Mouse (Mus musculus): ENCODE measurements around the gene Sh3d19.

DNA sequence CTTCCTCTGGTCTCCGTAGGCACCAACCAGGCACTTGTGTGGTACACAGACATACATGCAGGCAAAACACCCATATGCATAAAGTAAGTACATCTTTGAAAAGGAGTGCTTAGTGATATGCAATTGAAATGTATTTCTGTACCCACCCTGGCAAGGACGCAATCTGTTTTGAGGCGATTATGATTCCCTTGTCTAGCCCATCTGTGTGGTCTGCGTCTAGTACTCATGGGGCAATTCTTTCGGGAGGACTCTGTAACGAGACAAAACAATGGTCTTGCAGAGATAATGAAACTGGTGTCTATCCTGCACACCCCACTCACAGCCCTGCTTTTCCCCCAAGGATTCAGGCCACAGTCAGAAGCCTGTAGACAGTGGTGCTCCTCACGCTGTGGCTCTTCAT lies 141.9 kb downstream of the Sh3d19 start:
- TF ChIP-seq EP300 (optimal IDR thresholded peaks at IDR 0.05) (no peak), CTCF (IDR thresholded peaks at IDR 0.05; ENCODE audit: low read depth) (no peak)
